Mouse (Mus musculus): ENCODE measurements around the gene Eif5a.

DNA sequence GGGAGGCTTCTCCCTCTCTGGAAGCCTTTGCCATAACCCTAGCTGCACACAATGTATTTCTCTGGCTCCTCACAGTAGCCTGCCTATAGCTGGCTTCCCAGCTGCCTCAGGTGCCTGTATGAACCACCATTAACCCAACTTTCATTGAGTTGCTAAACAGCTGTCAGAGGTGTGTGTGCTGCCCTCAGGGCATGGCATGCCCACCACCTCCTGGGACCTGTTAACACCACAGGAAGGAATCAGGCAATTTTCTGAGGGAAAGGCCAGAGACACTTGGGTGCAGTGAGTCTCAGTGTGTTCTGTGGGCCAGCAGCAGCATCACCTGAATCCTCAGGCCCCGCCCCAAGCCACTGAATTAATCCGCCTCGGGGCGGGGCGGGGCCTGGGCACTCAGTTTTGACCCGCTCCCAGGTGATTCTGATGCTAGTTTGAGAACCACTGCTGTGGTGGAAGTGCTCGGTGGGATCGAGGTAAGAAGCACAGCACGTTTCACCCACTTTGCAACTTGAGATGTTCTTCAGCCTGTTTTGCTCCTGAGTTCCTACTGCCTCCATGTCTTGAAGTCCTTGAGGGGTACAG, 16.7 kb upstream of the Eif5a start:
- TF ChIP-seq MAX (IDR thresholded peaks at IDR 0.05; ENCODE audit: low read depth): no peak
- no peak for TF ChIP-seq CEBPB (IDR thresholded peaks at IDR 0.05; ENCODE audit: insufficient read depth, poor library complexity, severe bottlenecking)
- TF ChIP-seq USF1 (IDR thresholded peaks at IDR 0.05; ENCODE audit: low read depth): no peak
- no peak for TF ChIP-seq POLR2A (IDR thresholded peaks at IDR 0.05; ENCODE audit: insufficient read length, low read depth)

Data from myocyte (in vitro differentiated cells).